Mouse (Mus musculus) limb, embryonic 10.5 days (tissue): ENCODE measurements around the gene Lin37. TPM values are rescaled to one million over a fixed set of nuclear protein-coding genes. Genes with fewer than 3 reads are reported as not detected.

ENCODE experiments used
- DNase-seq: peaks from one replicate; pipeline ENCODE4 v3.0.0-alpha.2; 2017; ENCODE audit warnings: low spot score
- H3K27ac ChIP-seq: fragments of 300-500 bp; sonication (generic); 2 replicates; pipeline ENCODE4 v1.5.1; 2016; ENCODE audit warnings: mild to moderate bottlenecking
- H3K27me3 ChIP-seq: fragments of 300-500 bp; sonication (generic); 2 replicates; pipeline ENCODE4 v1.6.1; 2016; ENCODE audit warnings: low read depth, mild to moderate bottlenecking; ENCODE audit not compliant: poor library complexity, severe bottlenecking
- H3K36me3 ChIP-seq: fragments of 300-500 bp; sonication (generic); 2 replicates; pipeline ENCODE4 v1.6.1; 2016; ENCODE audit warnings: mild to moderate bottlenecking, moderate library complexity
- H3K4me1 ChIP-seq: fragments of 300-500 bp; sonication (generic); 2 replicates; pipeline ENCODE4 v1.6.1; 2016
- H3K4me3 ChIP-seq: fragments of 300-500 bp; sonication (generic); 2 replicates; pipeline ENCODE4 v1.5.1; 2016; ENCODE audit warnings: mild to moderate bottlenecking, moderate library complexity
- H3K9me3 ChIP-seq: fragments of 300-500 bp; sonication (generic); replicated peaks from 2 replicates; pipeline ENCODE4 v1.6.1; 2016; ENCODE audit warnings: mild to moderate bottlenecking
- WGBS: fragments of 180-500 bp; shearing (Covaris S2); methylation state at CpG from one replicate; pipeline ENCODE4 v1.1.7; 2016; 5-methylcytosine and 5-hydroxymethylcytosine counted together
- polyA plus RNA-seq: library from polyadenylated mRNA; unstranded; fragments of >200 nt; fragmentation: Nextera tagmentation; extraction: Ambion mirVana; gene quantifications from 2 replicates; pipeline ENCODE4 v1.2.1, GENCODE M21; 2016

Lin37 gene
- polyA plus RNA-seq, 1 experiment from 2014 or later: 45.6 TPM

GRCm38 (mm10) chr7:30593579-30594509 is 34.2 kb upstream of the Lin37 start:
- WGBS: 84% methylated on average over 10 of the region's 10 CpGs

DNA sequence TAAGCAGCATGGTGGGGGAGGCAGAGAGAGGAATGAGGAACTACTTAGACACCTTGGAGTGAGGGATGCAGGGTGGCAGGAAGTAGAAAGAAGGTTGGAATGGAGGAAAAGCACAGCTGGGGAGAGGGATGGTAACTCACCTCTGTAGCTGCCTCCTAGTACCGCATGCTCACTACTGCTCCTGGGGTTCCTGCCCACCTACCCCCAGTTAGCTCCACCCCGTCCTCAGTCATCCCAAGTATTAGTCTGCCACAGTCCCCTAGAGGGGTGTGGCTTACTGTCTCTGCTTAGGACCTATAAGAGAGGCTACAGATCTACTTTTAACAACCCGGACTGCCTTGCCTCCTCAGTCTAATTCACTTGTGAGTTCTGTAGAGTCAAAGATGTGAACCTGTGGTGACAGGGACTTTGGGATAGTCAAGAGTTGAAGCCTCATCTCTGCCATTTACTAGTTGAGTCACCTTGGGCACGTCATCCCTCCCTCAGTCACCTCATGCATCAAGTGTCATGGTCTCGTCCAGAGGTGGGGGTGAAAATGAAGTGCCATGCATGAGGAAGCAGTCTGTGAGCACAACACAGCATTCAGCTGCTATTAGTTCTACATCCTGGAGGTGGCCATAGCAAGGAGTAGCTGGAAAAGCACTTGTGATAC is 33.3 kb upstream of the Lin37 start:
- Histone ChIP-seq H3K36me3 (no peaks in the 10 kb centered on the region), H3K4me1 (peaks cover 12% of the 10 kb centered on the region), H3K27me3 (no peaks in the 10 kb centered on the region), H3K9me3 (no peaks in the 10 kb centered on the region), H3K27ac (no peak overlapping the region), H3K4me3 (no peak overlapping the region)
- 41% methylated on average over 5 of the region's 5 CpGs for WGBS
- no peak for DNase-seq

More at GRCm38 (mm10) chr7:30593579-30594509, 34.2 kb upstream of the Lin37 start:
- no peaks in the 10 kb centered on the region for H3K9me3 ChIP-seq
- no peak overlapping the region for H3K4me3 ChIP-seq
- H3K27ac ChIP-seq: no peak overlapping the region
- H3K4me1 ChIP-seq: peaks cover 12% of the 10 kb centered on the region
- no peak for DNase-seq
- H3K27me3 ChIP-seq: no peaks in the 10 kb centered on the region
- H3K36me3 ChIP-seq: no peaks in the 10 kb centered on the region

DNA sequence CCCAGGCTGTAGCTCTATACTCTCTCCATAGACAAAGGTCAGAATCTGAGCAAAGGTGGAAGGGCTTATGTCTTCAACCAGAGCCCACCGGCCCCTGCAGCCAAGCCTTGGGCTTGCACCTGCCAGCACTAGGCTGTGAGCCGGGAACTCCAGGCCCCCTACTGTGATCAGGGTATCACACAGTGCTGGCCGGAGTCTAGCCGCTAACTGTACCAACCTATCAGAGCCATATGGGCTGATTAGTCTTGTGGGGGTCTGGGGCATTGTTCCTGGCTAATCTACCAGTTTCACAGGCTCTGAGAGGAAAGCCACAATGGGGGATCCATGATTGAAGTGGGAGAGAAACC is 31.9 kb upstream of the Lin37 start:
- H3K36me3 ChIP-seq: peaks cover 6% of the 10 kb centered on the region
- 56% methylated on average over 4 of the region's 4 CpGs for WGBS
- no peaks in the 10 kb centered on the region for H3K27me3 ChIP-seq
- H3K4me1 ChIP-seq: peaks cover 23% of the 10 kb centered on the region
- H3K9me3 ChIP-seq: no peaks in the 10 kb centered on the region
- no peak for DNase-seq
- H3K27ac ChIP-seq: no peak overlapping the region
- H3K4me3 ChIP-seq: no peak overlapping the region

GRCm38 (mm10) chr7:30590927-30591604 is 31.4 kb upstream of the Lin37 start:
- no peak overlapping the region for H3K4me3 ChIP-seq
- H3K36me3 ChIP-seq: peaks cover 11% of the 10 kb centered on the region
- H3K27me3 ChIP-seq: no peaks in the 10 kb centered on the region
- DNase-seq: no peak
- H3K4me1 ChIP-seq: peaks cover 26% of the 10 kb centered on the region
- 83% methylated on average over 9 of the region's 9 CpGs for WGBS
- no peaks in the 10 kb centered on the region for H3K9me3 ChIP-seq
- no peak overlapping the region for H3K27ac ChIP-seq

GRCm38 (mm10) chr7:30589435-30590301 is 30.0 kb upstream of the Lin37 start:
- no peaks in the 10 kb centered on the region for H3K9me3 ChIP-seq
- peaks cover 26% of the 10 kb centered on the region for H3K4me1 ChIP-seq
- no peaks in the 10 kb centered on the region for H3K27me3 ChIP-seq
- H3K27ac ChIP-seq: peak overlapping the region; percentile 99
- 27% methylated on average over 40 of the region's 40 CpGs for WGBS
- H3K36me3 ChIP-seq: peaks cover 25% of the 10 kb centered on the region
- peak; percentile 92 for DNase-seq
- peak overlapping the region; percentile 100 for H3K4me3 ChIP-seq

DNA sequence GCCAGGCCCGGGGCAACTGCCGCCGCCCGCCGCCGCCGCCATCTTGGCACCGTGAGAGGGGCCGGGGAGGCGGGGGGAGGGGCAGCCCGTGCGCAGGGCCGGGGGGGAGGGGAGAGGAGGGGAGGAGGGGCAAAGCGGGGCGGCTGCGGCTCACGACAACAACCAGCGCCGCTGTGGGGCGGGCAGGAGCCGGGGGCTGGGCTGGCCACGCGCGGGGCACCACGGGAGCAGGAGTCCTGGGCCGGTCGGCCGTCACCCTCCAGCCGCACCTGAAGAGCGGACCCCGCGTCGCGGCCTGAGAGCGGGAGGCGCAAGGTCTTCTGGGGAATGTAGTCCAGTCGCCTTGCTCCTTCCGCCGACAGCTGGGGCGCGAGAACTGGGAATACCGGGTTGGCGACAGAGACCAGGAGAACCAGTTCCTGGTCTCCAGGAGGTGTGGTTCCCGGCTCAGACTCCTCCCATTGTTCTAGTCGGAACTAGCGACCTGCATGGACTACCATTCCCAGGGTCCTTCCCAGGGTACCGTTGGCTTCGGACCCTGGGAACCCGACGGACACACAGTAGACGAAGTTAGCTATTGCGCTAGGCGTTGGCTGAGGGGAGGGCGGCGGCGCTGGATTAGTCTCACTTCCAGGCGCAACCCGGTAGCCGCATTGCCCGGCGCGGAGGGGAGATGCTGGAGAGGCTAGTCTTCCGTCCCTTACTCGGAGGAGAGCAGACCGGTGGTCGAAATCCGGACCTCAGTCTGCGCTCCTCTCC is 29.2 kb upstream of the Lin37 start, which contains the start of gene Kmt2b:
Kmt2b (minus strand) TSS at position 51 of the 759 bp plus-strand sequence.
- Histone ChIP-seq H3K4me1 (peaks cover 26% of the 10 kb centered on the region), H3K36me3 (peaks cover 34% of the 10 kb centered on the region), H3K27ac (peak within 1 kb of the TSS; percentile 99), H3K27me3 (no peaks in the 10 kb centered on the region), H3K4me3 (peak within 1 kb of the TSS; percentile 100), H3K9me3 (no peaks in the 10 kb centered on the region)
- under 1% methylated on average over 65 of the region's 68 CpGs for WGBS
- peak; percentile 97 for DNase-seq

DNA sequence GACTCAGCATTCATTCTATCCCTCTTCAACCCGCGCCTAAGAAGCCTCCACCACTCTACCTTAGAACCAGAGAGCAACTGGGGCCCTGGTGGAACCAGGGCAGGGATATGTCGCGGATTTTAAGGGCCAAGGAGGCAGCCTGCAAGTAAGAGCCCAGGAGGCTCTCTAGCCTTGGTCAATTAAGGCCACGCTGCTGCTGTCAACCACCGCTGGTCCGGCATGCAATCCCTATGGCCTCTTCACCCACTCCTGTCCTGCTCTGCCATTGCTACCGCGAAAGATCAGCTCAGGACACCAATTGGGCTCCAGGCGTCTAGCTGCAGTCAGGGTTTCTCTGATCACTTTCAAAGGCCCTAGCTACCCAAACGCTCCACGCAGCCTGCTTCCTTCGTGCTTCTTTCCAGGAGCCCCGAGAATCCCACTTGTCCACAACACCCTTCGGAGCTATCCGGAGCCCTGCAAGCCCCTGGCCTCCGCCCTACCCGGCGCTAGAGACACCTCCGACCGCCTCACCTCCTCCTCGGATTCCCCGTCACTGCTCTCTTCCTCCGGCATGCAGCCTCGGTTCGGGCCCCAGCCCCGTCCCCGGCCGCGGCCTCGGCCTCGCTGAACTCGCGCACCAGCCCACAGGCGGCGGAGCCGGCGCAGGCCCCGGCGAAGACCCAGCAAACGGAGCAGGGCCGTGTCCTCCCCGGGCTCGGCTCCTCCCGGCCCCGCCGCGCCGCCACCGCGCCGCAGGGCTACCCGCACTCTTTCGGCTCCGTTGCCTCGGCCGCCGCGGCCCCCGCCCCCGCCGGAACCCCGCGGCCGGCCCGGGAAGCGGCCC is 28.4 kb upstream of the Lin37 start:
- DNase-seq: peak; percentile 66
- H3K36me3 ChIP-seq: peaks cover 42% of the 10 kb centered on the region
- peaks cover 26% of the 10 kb centered on the region for H3K4me1 ChIP-seq
- peak overlapping the region; percentile 99 for H3K27ac ChIP-seq
- no peaks in the 10 kb centered on the region for H3K9me3 ChIP-seq
- peak overlapping the region; percentile 100 for H3K4me3 ChIP-seq
- WGBS: under 1% methylated on average over 64 of the region's 67 CpGs
- H3K27me3 ChIP-seq: no peaks in the 10 kb centered on the region

- H3K27ac ChIP-seq: no peak overlapping the region
- WGBS: 94% methylated on average over 28 of the region's 28 CpGs
- no peak for DNase-seq
- peaks cover 26% of the 10 kb centered on the region for H3K4me1 ChIP-seq
- H3K9me3 ChIP-seq: no peaks in the 10 kb centered on the region
- peaks cover 57% of the 10 kb centered on the region for H3K36me3 ChIP-seq
- H3K27me3 ChIP-seq: no peaks in the 10 kb centered on the region
- H3K4me3 ChIP-seq: peak overlapping the region; percentile 100
These were observed 26.9 kb upstream of the Lin37 start for GRCm38 (mm10) chr7:30586455-30587020.

GRCm38 (mm10) chr7:30585170-30585569 is 25.5 kb upstream of the Lin37 start:
- Histone ChIP-seq H3K27ac (no peak overlapping the region), H3K27me3 (no peaks in the 10 kb centered on the region), H3K9me3 (no peaks in the 10 kb centered on the region), H3K36me3 (peaks cover 70% of the 10 kb centered on the region), H3K4me3 (no peak overlapping the region), H3K4me1 (peaks cover 24% of the 10 kb centered on the region)
- DNase-seq: no peak
- 95% methylated on average over 7 of the region's 7 CpGs for WGBS

GRCm38 (mm10) chr7:30584339-30584738 is 24.7 kb upstream of the Lin37 start:
- Histone ChIP-seq H3K27me3 (no peaks in the 10 kb centered on the region), H3K4me3 (no peak overlapping the region), H3K4me1 (peaks cover 16% of the 10 kb centered on the region), H3K27ac (no peak overlapping the region), H3K36me3 (peaks cover 79% of the 10 kb centered on the region), H3K9me3 (no peaks in the 10 kb centered on the region)
- no peak for DNase-seq
- 95% methylated on average over 10 of the region's 10 CpGs for WGBS

- no peak for DNase-seq
- Histone ChIP-seq H3K36me3 (peaks cover 100% of the 10 kb centered on the region), H3K4me3 (no peak overlapping the region), H3K9me3 (no peaks in the 10 kb centered on the region), H3K27ac (no peak overlapping the region), H3K4me1 (peaks cover 2% of the 10 kb centered on the region; the same call in 1 of the 2 replicates), H3K27me3 (no peaks in the 10 kb centered on the region)
- 97% methylated on average over 16 of the region's 16 CpGs for WGBS
These were observed 21.9 kb upstream of the Lin37 start for GRCm38 (mm10) chr7:30581547-30581946.
